Mouse (Mus musculus): ENCODE data around the gene Aldh16a1. TPM values are rescaled to one million over a fixed set of nuclear protein-coding genes. Genes with fewer than 3 reads are reported as not detected.
A peak's percentile ranks its signal among the peaks of the same experiment; 100 is the strongest.
"Not testable (repeated sequence)": the region's sequence is repeated elsewhere in the genome, so short reads cannot be mapped to it uniquely, and the experiment has no call there.

Gene Aldh16a1
- total RNA-seq, 4 experiments from 2014 or later, result 10.4 to 16.9 (median 13.7) TPM

GRCm38 (mm10) chr7:45157459-45157858 lies 3.1 kb upstream of the Aldh16a1 start:
- DNase-seq (ENCODE audit: low spot score in 2 of 2), result no peak

DNA sequence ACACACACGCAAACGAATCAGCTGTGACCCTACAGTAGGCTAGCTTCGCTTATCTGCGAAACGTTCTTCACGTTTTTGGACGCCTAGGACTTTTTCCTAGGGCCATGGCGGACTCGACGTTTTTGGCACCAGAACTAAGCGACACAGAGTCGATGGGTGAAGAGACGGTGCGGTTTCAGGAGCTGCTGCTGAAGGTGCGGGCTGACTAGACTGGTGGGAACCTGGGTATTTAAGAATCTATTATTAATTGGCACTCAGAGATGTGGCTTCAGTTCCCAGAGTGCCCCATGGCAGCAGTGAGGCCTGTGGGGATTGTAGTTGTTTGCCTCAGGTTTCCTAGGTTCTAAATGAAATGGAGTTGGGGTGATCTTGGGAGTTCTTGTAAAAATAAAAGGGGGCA lies 1.8 kb upstream of the Aldh16a1 start:
- no peak for DNase-seq (ENCODE audit: low spot score in 2 of 2)

GRCm38 (mm10) chr7:45155590-45155989 lies 1.2 kb upstream of the Aldh16a1 start:
- DNase-seq (ENCODE audit: low spot score in 2 of 2), result no peak

- DNase-seq (ENCODE audit: low spot score in 2 of 2), result peak; percentile 43 to 60
These were observed 670 bp upstream of the Aldh16a1 start for GRCm38 (mm10) chr7:45154993-45155514.

DNA sequence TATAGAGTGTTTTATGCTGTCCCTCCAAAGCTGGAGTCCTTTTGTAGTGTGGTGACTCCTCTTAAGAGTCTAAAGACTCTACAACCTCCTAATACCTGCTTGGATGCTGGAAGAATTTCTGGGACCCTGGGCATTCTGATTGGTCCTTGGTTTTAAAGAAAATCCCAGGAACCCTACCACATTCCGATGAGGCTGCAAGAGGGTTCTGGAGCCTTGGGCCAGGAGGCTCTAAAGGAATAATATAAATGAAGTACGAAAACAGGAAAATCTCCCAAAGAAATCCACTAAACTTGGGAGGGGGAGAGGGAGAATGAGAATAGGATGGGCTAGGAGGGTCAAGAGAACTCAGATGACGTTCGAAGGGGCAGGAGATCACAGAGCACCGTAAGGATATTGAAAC lies 798 bp downstream of the Aldh16a1 start:
- DNase-seq (ENCODE audit: low spot score in 2 of 2), result no peak

GRCm38 (mm10) chr7:45153052-45153451 lies 1.3 kb downstream of the Aldh16a1 start:
- not testable (repeated sequence) for DNase-seq (ENCODE audit: low spot score in 2 of 2)

DNA sequence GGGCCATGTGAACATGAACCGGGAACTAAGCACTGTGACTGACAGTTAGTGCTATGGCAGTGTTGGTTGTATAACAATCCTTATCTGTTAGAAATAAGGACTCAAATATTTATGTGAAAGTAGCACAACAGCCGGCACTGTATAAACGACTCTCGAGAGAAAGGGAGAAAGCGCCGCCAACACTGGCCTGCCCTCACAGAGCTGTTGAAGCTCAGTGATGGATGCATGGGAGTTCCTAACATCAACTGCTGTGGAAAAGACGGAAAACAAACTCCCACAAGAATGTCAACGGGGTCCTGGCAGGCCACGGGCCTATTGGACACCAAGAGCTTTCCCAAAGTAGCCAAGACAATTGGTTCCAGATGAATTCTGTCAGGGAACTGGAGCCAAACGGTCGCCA lies 3.1 kb downstream of the Aldh16a1 start:
- peak; percentile 44 to 54 for DNase-seq (ENCODE audit: low spot score in 2 of 2)

GRCm38 (mm10) chr7:45150321-45150720 lies 4.1 kb downstream of the Aldh16a1 start:
- no peak for DNase-seq (ENCODE audit: low spot score in 2 of 2)

GRCm38 (mm10) chr7:45149545-45149944 lies 4.8 kb downstream of the Aldh16a1 start:
- DNase-seq (ENCODE audit: low spot score in 2 of 2), result no peak

DNA sequence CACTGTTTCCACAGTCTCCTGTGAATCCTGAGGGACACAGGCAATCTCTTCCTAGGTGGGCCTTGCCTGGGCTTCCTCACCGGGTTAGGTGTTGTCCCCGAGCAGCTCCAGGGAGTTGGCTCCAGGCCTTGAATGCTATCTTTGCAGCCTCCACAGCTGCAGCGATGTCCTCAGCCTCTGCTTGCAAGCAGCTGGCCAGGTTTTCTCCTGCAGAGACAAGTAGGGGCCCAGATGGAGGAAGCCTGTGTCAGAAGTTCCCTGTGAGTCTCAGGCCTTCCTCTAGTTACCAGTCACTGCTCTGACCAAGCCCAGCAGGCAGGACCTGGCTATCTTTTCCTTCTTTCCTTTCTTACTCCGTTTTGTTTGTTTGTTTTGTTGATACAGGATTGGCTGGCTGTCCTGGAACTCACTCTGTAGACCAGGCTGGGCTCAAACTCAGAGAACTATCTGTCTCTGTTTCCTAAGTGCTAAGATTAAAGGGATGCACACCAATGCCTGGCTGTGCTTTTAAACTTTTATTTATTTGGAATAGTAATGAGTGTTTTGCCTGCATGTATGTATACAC lies 5.8 kb downstream of the Aldh16a1 start:
- no peak for DNase-seq (ENCODE audit: low spot score in 2 of 2)

GRCm38 (mm10) chr7:45147899-45148298 lies 6.5 kb downstream of the Aldh16a1 start:
- no peak for DNase-seq (ENCODE audit: low spot score in 2 of 2)

DNA sequence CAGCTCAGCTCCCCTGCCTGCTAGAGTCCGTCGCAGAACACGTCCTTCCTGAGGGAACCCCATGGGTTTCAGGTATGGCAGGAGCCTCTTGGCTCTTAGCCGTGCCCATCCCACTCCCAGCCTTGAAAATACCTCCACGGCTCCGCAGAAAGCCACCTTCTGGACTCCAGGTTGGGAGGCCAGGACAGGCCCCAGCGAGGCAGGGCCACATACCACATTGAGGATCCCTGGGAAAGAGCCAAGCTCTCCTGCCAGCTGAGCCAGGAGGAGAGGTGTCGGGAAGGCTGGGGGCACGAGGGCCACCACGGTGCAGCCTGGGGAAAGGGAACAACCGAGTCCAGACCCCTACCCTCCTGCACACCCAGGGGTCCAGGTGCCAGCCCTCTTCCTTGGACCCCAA lies 7.1 kb downstream of the Aldh16a1 start:
- DNase-seq (ENCODE audit: low spot score in 2 of 2), result no peak

DNA sequence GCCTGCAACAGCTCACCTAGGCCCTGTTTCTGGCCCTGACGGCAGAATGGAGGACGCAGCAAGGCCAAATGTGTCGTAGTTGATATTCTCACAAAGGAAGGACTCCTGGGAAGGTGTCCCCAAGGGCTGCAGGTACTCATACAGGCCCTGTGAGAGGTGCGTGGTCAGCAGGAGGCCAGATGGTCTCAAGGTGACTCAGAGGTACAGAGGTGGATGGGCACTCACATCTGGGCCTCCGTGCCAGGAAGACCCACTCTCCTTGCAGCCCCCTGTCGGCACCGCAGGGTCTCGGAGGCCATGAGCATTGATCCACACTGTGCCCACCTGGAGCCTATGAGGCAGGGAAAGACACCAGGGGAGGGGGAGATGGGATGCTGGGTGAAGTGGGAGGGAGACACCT lies 8.9 kb downstream of the Aldh16a1 start:
- DNase-seq (ENCODE audit: low spot score in 2 of 2), result no peak

DNA sequence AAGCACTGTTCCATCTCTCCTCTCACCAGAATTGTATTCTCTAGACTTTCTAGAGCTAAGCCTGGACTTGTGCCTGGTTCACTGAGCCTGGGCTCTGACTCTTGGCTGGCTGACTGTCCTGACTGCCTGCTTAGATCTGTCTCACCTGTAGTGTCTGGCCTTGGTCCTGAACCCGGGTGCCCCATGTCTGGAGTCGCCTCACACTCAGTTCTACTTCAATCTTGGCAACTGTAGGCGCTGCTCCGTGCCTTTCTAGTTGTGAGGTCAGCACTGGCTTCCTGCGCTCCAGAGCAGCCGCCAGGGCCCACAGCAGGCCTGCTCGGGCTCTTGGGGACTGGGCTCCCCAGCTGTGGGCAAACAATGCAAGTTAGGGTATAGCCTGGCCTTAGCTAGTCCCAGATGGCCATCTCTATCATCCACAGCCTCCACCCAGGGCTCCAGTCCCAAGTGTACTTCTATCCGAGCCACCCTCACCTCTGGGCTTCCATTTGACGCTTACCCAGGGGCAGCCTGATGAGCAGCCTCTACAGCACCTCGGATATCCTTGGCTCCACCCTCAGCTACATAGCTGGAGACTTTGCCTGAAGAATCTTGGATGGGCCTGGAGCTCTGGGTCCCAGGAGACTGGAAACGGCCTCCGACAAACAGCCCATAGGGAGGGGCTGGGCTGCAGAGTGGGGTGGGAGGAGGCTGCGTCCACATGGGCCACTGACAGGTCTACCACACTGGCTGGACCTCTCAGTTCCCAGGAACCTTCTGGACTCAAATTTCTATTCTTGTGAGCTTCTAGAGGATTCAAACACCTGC lies 9.8 kb downstream of the Aldh16a1 start:
- no peak for DNase-seq (ENCODE audit: low spot score in 2 of 2)

DNA sequence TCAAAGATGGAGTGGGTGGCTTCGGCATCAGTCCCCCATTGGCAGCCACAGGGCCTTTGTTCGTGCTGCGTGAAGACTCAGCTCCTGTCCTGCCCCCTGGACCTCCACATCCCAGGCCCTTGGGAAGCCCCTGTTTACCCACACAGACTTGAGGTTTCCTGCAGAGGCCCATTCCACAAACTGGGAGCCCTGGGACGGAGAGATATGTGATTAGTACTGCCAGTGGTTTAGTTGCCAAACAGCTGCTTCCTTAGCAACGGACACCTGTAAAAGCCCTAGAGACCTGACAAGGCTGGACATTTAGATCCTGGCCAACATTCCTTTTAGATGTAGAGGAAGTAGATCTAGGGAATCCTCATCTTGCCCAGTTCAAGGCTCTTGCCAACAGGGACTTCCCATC lies 12.5 kb downstream of the Aldh16a1 start:
- DNase-seq (ENCODE audit: low spot score in 2 of 2), result no peak

- DNase-seq (ENCODE audit: low spot score in 2 of 2), result no peak
These were observed 13.1 kb downstream of the Aldh16a1 start for GRCm38 (mm10) chr7:45141319-45141718.

DNA sequence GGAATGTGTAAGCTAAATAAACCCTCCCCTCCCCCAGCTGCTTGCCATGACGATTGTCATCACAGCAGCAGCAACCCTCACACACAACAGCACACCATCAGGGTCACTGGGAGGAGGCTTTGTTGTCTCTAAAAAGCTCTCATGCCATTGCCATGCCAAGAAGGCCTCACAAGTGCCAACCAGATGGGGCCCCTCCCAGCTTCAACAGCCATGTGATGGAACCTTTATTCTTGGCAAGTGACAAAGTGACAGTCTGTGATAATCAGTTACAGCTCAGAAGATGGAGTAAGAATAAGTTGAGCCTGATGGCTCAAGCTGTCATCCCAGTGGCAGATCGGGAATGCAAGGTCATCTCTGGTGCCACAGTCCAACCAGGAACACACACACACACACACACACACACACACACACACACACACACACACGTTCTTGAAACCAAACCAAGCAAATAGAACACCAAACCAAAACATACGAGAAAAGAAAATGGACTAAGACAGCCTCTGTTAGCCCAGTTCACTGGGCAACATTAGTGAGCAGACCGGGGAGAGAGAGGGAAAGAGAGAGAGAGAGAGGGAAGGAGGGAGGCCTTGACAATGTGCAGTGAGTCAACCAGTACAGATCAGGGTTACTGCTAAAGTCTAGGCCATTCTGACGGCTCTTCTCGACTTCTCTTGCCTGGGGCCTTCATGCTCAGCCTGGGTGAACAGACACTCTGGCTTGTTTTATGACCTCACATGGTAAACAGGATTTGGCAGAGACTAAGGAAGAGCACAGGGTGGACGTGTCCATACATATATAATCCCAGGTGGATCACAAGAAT lies 14.3 kb downstream of the Aldh16a1 start:
- DNase-seq (ENCODE audit: low spot score in 2 of 2), result no peak

GRCm38 (mm10) chr7:45138403-45138802 lies 16.0 kb downstream of the Aldh16a1 start:
- no peak for DNase-seq (ENCODE audit: low spot score in 2 of 2)

DNA sequence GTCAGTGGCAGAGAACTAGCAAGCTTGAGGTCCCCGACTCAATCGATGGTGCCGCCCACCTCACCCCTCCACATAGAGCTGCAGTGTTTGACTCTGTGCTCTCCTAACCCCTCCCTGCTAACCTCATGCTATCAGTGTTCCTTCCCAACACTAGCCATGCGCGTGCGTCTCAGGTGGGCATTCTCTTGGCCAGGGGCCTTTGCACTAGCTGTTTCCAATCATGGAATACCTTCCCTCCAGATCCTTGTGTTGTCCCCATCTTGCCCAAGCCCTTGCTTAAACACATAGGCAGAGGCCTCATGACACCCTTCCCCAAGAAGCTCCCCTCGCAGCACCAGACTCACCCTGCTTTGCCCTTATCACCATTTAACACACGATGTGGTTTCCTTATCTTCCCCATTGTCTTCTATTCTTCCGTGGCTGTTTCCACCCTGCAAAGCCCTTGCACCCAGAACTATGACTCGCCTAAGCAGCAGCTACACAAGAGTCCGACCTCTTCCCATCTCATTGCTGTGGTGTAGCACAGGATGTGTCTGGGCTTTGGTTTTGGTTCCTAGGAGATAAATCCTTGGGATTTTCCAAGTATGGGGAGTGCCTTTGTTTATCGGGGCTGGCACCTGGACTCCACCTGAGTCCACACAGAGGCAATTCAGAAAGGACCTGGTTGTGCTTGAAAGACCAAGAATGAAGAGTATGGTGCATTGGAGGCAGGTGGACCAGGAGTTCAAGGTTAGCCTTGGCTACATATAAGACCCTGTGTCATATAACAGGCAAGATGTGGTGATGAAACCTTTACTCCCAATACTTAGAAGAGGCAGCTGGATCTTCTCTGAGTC lies 17.0 kb downstream of the Aldh16a1 start:
- no peak for DNase-seq (ENCODE audit: low spot score in 2 of 2)

DNA sequence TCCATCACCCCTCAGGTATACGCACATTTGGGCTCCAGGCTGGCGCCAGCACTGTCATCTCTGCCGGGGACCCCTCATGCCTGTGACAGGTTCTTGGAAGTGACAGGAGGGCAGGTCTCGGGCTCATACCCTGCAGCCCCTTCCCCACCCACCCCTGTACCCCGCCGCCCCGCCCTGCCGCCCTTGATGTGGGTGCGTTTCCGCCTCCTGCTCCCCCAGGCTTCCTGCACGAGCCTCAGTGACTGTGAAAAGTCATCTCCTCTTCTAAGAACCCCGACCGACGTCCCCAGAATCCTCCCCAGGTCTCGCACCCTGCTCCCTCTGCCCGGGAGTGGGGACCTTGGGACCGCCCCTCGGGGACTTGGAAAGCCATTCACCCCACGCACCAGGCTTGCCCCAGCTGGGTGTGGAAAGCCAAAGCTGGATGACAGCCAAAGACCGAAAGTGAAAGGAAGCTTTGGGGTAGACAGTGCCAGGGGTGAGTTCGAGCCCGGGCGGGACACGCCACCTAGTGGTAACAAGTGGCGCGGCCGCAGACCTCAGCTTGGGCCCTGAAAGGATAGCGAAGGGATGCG lies 18.3 kb downstream of the Aldh16a1 start, which contains the start of the genes Gm45713 and Flt3l:
Gene Gm45713 (minus strand): TSS at position 239 of the 575 bp plus-strand sequence.
Gene Flt3l (minus strand): TSS at position 440 of the 575 bp plus-strand sequence.
- DNase-seq (ENCODE audit: low spot score in 2 of 2), result peak; percentile 88 to 89
